Mouse (Mus musculus): Measurements from ENCODE around the gene Arnt.
"Not testable (repeated sequence)": the region's sequence is repeated elsewhere in the genome, so short reads cannot be mapped to it uniquely, and the experiment has no call there.

The Arnt gene

GRCm38 (mm10) chr3:95434136-95434982 lies at the start of gene Arnt:
Gene Arnt (plus strand): TSS chr3:95434388.
- peak; percentile 94 for DNase-seq (ENCODE audit: extremely low spot score, low spot score)

- no peak for DNase-seq (ENCODE audit: extremely low spot score, low spot score)
These were observed 48.6 kb upstream of the Arnt start for GRCm38 (mm10) chr3:95385401-95386075.

GRCm38 (mm10) chr3:95394385-95394784 lies 39.8 kb upstream of the Arnt start:
- no peak for DNase-seq (ENCODE audit: extremely low spot score, low spot score)

GRCm38 (mm10) chr3:95402741-95403140 lies 31.4 kb upstream of the Arnt start, which contains the start of gene 4930558C23Rik:
Gene 4930558C23Rik (minus strand): TSS chr3:95402841.
- DNase-seq (ENCODE audit: extremely low spot score, low spot score) = no peak

GRCm38 (mm10) chr3:95407728-95408127 lies 26.5 kb upstream of the Arnt start:
- DNase-seq (ENCODE audit: extremely low spot score, low spot score) = no peak

- no peak for DNase-seq (ENCODE audit: extremely low spot score, low spot score)
These were observed 25.3 kb upstream of the Arnt start for GRCm38 (mm10) chr3:95408852-95409251.

- DNase-seq (ENCODE audit: extremely low spot score, low spot score) = no peak
These were observed 21.9 kb upstream of the Arnt start for GRCm38 (mm10) chr3:95412268-95412667.

- DNase-seq (ENCODE audit: extremely low spot score, low spot score) = no peak
These were observed 16.3 kb upstream of the Arnt start for GRCm38 (mm10) chr3:95417866-95418265.

- not testable (repeated sequence) for DNase-seq (ENCODE audit: extremely low spot score, low spot score)
These were observed 7.7 kb upstream of the Arnt start for GRCm38 (mm10) chr3:95426476-95426875.

GRCm38 (mm10) chr3:95427117-95427890 lies 6.9 kb upstream of the Arnt start:
- peak; percentile 27 for DNase-seq (ENCODE audit: extremely low spot score, low spot score)

GRCm38 (mm10) chr3:95427891-95428238 lies 6.3 kb upstream of the Arnt start:
- peak; percentile 40 for DNase-seq (ENCODE audit: extremely low spot score, low spot score)

- DNase-seq (ENCODE audit: extremely low spot score, low spot score) = not testable (repeated sequence)
These were observed 5.8 kb upstream of the Arnt start for GRCm38 (mm10) chr3:95428423-95428822.

GRCm38 (mm10) chr3:95433301-95433915 lies 780 bp upstream of the Arnt start:
- no peak for DNase-seq (ENCODE audit: extremely low spot score, low spot score)

GRCm38 (mm10) chr3:95434983-95435370 lies 789 bp downstream of the Arnt start:
- peak; percentile 13 for DNase-seq (ENCODE audit: extremely low spot score, low spot score)

- no peak for DNase-seq (ENCODE audit: extremely low spot score, low spot score)
These were observed 1.4 kb downstream of the Arnt start for GRCm38 (mm10) chr3:95435561-95435960.

GRCm38 (mm10) chr3:95438636-95439035 lies 4.4 kb downstream of the Arnt start:
- not testable (repeated sequence) for DNase-seq (ENCODE audit: extremely low spot score, low spot score)

- DNase-seq (ENCODE audit: extremely low spot score, low spot score) = no peak
These were observed 5.5 kb downstream of the Arnt start for GRCm38 (mm10) chr3:95439670-95440069.

GRCm38 (mm10) chr3:95442406-95443117 lies 8.4 kb downstream of the Arnt start:
- no peak for DNase-seq (ENCODE audit: extremely low spot score, low spot score)

- no peak for DNase-seq (ENCODE audit: extremely low spot score, low spot score)
These were observed 11.1 kb downstream of the Arnt start for GRCm38 (mm10) chr3:95445311-95445710.

- DNase-seq (ENCODE audit: extremely low spot score, low spot score) = peak; percentile 33
These were observed 16.2 kb downstream of the Arnt start for GRCm38 (mm10) chr3:95450408-95450807.

GRCm38 (mm10) chr3:95450915-95451314 lies 16.7 kb downstream of the Arnt start:
- DNase-seq (ENCODE audit: extremely low spot score, low spot score) = no peak
